Mouse (Mus musculus): Measurements from ENCODE around the gene Taf1d.
"Not testable (repeated sequence)": the region's sequence is repeated elsewhere in the genome, so short reads cannot be mapped to it uniquely, and the experiment has no call there.

Gene Taf1d

DNA sequence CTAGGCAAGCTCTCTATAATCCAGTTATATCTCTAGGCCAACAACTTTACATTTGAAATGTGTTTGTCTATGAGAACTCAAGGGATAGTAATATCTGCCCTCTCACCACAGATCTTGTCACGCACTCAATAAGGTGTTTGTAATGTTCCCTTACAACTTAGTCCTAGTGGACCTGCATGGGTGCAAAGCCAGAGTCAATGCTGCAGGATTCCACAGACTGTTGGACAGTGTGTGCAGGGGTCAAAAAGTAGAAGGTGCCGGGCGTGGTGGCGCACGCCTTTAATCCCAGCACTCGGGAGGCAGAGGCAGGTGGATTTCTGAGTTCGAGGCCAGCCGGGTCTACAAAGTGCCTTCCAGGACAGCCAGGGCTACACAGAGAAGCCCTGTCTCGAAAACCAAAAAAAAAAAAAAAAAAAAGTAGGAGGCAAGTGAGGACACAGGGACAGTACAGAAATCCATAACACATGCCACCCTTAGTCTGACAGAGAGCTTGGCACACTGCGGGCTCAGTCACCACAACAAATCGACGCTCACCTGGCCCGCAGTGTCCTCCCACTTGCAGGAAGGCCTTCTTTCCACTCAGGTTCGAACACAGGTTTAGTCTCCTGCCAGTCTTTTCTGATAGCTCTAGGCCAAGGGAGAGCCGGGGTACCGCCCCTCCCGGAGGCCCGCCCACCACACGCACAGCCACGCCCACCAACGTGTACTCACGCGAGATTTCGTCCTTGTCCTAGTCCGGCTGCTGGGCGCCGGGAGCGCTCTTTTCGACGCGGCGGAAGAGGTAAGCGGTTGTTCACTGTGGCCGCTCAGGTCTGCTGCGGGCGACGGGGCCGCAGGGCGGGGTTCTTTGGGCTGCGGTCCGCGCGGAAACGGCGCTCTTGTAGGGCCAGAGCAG is at the start of gene Taf1d:
Taf1d (plus strand) TSS at position 712 of the 895 bp plus-strand sequence.
- ATAC-seq (ENCODE audit: insufficient number of reproducible peaks, low FRiP score, low TSS enrichment), result peak; percentile 94

DNA sequence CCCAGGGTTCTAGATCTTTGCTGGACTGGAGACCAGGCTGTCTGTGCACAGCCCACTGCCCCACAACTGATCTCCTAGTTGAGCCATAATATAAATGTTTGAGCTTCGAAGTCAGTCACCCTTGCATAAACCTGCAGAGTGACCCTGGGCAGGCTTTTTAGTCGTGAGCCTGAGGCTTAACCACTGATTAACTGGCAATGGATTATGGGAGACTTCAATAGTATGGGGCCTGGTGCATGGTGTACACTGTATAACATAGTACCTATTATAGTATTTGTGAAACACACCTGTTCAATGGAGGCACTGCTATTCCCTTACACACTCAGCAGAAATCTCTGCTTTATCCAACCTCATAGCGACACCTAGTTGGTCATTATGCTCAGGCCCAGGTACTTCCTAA is 49.8 kb upstream of the Taf1d start:
- ATAC-seq (ENCODE audit: insufficient number of reproducible peaks, low FRiP score, low TSS enrichment), result no peak

DNA sequence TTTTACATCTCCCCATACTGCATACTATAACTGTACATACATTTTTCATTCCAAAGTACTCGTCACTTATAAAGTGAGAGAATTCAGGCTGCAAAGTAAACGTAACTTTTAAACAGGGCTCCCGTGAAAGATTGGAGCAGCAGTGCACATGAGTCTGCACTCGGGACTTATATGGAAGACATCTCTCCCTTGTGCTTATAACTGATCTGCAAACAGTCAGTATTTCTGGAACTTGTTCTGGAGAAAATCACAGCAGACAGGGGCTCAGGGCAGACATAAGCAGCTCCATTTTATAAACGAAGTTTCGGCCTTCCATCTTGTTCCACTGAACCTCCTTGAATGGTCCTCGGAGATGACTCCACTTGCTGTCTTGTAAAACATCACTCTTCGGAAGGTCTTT is 44.0 kb upstream of the Taf1d start:
- no peak for ATAC-seq (ENCODE audit: insufficient number of reproducible peaks, low FRiP score, low TSS enrichment)

DNA sequence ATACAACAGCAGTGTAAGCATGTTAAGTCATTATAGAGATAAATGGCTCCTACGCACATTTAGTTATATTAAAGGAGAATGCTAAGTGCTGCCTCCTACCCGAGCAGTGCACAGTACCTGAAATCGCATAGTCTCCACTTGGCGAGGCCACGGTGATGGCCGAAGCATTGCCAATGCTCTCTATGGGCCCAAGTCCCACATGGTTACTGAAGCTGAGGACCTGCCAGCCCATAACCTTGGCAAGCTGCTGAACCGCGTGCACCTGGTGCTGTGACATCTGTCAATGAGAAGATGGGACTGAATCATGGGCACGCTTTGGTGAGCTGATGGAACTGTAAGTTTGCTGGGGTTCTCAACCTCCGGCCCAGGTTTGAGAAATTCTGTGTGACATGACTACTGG is 42.5 kb upstream of the Taf1d start:
- ATAC-seq (ENCODE audit: insufficient number of reproducible peaks, low FRiP score, low TSS enrichment), result peak; percentile 78; the same call in 1 of the 2 replicates

DNA sequence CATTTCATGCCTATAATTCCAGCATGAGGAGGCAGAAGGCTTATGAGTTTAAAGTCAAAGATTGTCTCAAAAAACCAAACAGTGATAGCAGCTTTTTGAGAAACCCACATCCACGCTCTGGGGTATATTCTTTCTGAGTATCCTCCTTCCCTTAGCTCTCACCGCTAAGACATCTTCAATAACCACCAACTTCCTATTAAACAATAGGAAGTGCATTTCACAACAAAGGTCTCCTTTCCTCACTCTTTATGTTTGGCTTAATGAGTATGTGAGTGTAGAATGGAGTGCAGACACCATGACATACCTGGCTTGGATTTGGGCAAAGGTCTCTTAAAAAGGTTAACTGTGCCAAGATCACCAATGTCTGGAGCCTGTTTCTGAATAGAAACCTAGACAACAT is 32.0 kb upstream of the Taf1d start:
- ATAC-seq (ENCODE audit: insufficient number of reproducible peaks, low FRiP score, low TSS enrichment), result no peak

DNA sequence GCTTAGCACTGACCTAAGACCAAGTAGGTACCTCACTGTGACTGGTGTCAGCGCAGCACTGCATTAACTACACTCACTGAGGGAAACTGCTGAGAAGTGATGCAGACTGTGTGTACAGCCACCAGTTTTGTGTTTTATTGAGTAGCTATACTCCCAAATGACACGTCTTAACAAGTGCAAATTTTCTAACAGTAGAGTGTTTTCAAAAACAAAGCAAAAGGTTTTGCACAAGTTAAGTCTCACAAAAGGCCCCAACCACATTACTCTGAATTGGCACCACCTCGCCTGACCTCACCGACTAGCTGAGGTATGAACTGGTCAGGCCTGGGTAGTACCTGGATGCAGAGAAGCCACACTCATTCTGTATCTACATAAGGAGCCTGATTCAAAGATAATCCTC is 29.2 kb upstream of the Taf1d start:
- no peak for ATAC-seq (ENCODE audit: insufficient number of reproducible peaks, low FRiP score, low TSS enrichment)

DNA sequence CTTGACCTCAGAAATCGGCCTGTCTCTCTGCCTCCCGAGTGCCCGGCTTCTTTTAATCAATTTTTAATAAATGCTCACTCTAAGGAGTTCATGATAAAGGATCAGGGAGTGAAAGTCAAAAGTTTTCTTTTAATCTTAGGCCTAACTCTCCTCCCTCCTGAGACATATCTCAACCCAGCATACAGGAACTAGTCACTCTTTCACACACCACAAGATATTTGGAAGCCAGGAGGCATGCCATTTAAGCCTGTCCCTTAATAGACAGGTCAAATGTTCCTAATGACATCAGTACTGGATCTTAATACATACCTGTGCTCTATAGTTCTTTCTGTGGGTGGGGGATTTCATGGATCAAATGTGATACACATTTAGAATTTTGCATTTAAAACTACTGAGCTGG is 27.7 kb upstream of the Taf1d start:
- no peak for ATAC-seq (ENCODE audit: insufficient number of reproducible peaks, low FRiP score, low TSS enrichment)

DNA sequence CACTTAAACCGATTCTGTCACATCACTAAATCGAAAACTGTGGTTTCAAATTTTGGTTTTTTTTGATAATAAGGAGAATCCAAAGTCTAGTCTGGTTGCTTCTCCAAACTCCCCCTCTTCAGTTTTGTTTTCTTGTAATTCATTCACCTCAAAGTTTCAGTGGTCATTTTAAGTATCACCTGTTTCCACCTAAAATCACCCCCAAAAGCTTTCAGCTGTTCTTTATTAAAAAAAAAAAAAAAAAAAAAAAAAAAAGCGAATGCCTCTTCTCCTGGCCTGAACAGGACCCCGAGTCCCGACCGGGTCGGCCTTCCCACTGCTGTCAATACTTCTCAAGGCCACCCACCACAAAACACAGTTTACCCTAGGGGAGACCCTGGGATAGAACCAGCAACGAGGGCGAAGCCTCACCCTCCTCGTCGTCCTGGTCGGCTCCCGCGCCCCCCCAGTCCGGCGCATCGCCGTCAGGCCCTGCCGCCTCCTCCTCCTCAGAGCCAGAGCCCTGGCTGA is 26.8 kb upstream of the Taf1d start:
- ATAC-seq (ENCODE audit: insufficient number of reproducible peaks, low FRiP score, low TSS enrichment), result no peak

DNA sequence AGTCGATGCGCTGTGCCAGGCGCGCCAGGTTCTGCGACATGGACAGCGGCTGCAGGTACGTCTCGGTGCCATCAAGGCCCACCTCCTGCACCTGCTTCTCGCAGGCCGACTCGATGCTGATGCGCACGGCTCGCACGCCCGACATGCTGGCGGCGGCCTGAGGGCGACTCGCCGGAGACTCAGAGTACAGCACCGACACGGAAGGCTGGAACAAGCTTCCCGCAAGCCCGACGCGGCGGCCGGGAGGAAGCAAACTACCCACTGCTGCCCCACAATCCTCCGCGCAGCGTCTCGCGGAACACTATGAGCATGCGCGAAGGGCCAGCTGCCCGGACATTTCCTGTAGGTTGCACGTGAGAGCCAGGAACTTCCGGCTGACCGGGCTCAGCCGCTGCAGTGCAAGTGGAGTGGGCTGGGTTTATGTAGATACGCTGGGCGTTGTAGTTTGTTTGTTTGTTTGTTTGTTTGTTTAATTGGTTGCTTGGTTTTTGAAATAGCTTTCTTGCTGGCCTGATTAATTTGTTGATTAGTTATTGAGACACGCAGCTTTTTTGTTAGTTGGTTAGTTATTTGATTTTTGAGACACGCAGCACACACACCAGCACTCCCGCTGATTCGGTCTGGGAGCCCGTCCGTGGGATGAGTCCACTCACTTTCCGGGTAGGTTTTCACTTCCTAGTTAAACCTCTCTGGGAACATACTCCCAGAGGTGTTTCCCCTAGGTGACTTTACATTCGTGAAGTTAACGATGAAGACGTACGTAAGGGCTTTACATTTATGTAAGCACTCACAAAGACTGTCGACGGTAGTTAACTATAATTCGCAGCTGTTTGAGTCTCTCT is 26.1 kb upstream of the Taf1d start, which contains the start of gene Med17:
Med17 (minus strand) TSS at position 283 of the 842 bp plus-strand sequence.
- peak; percentile 94 for ATAC-seq (ENCODE audit: insufficient number of reproducible peaks, low FRiP score, low TSS enrichment)

DNA sequence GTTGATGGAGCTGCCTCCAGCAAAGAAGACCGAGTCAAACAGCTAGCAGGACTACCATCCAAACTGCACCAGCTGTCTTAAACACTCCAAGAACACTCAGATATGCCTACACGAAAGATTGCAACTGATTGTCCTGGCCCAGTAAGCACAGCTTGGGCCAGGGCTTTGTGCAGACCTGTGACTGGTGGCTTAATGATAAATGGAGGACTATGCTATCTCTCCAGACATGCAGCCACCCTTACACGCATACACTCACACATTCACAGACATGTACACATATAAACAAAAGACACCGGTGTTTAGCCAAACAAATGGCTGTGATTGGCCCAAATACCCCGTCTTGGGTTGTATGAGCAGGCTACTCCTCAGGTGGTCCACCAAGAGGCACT is 25.5 kb upstream of the Taf1d start:
- ATAC-seq (ENCODE audit: insufficient number of reproducible peaks, low FRiP score, low TSS enrichment), result no peak

DNA sequence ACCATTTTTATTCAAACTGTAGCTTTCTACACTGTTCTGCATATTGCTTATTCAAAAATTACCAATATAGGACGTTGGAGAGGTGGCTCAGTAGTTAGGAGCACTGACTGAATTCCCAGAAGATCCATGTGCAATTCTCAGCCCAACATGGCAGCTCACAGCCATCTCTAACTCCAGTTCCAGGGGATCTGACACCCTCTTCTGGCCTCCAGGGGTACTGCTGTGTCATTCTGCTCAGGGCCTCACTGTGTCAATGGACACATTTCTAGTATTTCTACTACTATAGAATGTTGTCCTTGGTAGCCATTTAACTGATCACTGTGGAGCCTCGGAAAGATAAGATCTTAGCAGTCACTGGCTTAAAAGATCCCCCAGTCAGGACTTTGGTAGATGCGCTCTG is 20.6 kb upstream of the Taf1d start:
- ATAC-seq (ENCODE audit: insufficient number of reproducible peaks, low FRiP score, low TSS enrichment), result no peak

DNA sequence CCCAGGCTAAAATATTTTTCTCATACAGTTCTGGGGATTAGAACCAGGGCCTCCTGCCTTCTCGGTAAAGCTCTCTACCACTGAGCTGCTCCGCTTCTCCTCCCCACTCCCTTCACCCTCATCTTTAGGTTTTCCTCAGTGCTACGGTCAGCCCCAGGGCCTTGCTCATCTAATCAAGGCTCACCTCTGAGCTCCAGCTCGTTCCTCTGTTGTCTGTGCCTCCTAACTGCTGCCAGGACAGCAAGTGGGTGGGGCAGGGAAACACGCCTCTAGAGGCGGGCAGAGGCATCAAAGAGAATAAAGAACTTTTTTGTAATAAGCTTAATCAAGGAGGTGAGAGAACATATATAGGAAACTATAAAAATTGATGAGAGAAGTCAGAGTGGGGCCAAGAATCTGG is 18.2 kb upstream of the Taf1d start:
- no peak for ATAC-seq (ENCODE audit: insufficient number of reproducible peaks, low FRiP score, low TSS enrichment)

DNA sequence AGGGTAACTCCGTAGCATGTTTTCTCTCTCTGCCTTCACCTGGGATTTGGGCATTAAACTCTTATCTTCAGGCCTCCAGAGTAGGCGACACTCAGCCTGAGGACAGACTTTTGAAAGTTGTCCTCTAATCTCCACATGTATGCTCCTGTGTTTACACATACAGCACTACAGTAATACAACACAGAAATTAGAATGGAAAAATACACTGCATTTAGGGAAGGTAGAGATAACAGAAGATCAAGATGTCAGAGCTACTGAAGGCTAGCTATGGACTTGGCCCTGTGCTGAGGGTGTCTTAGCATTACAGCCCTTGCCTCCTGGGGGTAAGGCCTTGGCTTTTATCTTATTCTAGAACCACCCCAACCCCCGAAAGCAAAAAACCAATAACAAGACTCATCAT is 17.6 kb upstream of the Taf1d start:
- no peak for ATAC-seq (ENCODE audit: insufficient number of reproducible peaks, low FRiP score, low TSS enrichment)

DNA sequence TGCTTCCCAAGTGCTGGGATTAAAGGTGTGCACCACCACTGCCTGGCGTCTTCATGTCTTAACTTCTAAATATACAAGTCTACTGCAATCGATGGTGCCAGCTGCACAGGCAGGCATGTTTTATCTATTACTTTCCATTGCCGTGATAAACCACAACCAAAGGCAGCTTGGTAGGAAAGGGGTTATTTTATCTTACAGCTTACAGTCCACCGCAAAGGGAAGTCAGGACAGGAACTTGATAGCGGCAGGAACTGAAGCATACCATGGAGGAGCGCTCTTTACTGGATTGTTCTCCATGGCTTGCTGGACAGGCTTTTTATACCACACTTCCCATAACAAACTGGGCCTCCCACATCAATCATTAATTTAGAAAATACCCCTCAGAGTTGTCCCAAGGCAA is 16.8 kb upstream of the Taf1d start:
- ATAC-seq (ENCODE audit: insufficient number of reproducible peaks, low FRiP score, low TSS enrichment), result no peak

DNA sequence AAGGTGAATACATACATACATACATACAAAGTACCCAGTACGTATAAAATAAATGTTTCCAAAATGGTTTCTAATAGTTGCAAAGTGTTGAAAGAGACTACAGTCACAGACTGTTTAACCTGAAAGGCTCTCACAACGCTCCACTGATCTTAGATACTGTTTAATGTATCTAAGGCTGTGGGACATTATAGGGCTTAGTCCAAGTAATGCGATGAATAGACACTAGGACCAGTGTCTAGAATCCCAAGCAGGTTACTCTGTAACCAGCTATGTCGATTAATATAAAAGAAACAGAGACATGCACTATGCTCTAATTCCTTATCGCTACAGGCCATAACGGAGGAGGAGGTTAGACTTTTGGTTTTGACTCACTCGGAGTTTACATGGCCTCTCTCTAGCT is 8.9 kb upstream of the Taf1d start:
- ATAC-seq (ENCODE audit: insufficient number of reproducible peaks, low FRiP score, low TSS enrichment), result no peak

DNA sequence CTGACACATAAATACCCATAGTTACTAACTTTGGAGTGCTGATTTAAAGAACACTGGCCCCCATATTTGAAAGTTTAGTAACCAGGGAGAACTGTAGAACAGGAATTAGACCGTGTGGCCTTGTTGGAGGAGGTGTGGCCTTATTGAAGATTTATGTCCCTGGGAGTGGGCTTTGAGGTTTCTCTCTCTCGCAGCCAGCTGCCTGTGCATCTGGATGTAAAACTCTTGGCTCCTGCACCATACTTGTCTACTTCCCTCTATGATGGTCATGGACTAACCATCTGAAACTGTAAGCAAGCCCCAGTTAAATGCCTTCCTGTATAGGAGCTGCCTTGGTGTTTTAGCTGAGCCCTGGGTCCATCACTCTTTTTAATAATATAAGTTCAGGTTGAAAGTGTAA is 7.6 kb upstream of the Taf1d start:
- no peak for ATAC-seq (ENCODE audit: insufficient number of reproducible peaks, low FRiP score, low TSS enrichment)

DNA sequence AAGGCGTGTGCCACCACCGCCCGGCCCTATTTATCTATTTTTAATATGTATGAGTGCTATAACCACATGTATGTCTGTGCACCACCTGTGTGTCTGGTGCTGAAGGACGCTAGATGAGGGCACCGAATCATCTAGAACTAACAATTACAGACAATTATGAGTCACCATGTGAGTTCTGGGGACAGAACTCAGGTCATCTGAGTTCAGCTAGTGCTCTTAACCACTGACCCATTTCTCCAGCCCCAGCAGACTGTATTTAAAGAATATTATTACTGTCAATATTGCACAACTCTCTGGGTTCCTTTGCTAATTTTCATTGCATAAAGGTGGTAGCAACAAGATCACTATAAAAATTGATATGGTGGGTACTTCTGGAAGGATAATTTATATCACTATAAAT is 6.0 kb upstream of the Taf1d start:
- ATAC-seq (ENCODE audit: insufficient number of reproducible peaks, low FRiP score, low TSS enrichment), result no peak

DNA sequence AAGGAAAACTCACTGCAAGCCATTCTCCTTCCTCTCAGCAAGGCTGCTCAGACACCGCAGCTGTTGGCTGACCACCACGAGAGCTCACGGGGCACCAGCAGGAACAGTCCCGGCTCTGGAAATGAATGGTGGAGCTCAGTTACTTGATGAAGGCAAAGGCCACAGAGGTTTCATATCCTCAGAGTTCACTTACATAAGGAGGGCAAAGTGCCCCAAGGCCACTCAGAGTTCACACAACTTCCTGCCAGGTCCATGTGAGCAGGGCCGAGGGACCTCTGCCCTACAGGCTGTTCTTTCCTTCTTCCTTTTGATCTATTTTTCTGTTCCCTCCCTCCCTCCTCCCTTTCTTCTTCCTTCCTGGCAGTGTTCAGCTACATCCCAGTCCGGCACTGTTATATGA is 4.6 kb upstream of the Taf1d start:
- ATAC-seq (ENCODE audit: insufficient number of reproducible peaks, low FRiP score, low TSS enrichment), result no peak

DNA sequence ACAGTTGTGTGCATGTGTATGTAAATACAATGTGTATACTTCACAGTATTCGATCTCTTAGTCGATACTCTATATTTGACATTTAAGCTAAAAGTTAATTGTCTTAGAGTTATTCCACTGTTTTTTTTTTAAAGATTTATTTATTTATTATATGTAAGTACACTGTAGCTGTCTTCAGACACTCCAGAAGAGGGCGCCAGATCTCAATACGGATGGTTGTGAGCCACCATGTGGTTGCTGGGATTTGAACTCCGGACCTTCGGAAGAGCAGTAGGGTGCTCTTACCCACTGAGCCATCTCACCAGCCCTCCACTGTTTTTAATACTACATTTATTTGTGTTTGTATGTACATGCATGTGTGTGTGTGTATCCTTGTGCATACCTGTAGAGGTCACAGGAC is 4.0 kb upstream of the Taf1d start:
- ATAC-seq (ENCODE audit: insufficient number of reproducible peaks, low FRiP score, low TSS enrichment), result not testable (repeated sequence)

DNA sequence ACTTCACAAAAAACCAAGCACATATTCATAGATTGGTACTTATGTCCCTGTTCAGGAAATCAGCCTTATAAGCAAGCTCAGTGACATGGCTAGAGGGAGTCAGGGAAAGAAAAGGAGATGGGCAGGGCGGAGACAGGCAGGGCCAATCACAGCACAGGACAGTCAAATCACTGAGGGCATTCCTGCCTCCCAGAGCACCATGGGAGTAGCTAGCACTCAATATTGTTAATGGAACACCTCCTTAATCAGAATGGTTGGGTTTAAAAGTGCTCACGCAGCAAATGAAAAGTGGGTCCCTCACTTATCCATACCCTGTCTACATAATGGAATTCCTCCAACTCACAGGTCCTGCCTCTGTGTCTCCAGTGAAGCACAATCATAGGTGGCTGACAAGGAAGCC is 3.1 kb upstream of the Taf1d start:
- ATAC-seq (ENCODE audit: insufficient number of reproducible peaks, low FRiP score, low TSS enrichment), result no peak

DNA sequence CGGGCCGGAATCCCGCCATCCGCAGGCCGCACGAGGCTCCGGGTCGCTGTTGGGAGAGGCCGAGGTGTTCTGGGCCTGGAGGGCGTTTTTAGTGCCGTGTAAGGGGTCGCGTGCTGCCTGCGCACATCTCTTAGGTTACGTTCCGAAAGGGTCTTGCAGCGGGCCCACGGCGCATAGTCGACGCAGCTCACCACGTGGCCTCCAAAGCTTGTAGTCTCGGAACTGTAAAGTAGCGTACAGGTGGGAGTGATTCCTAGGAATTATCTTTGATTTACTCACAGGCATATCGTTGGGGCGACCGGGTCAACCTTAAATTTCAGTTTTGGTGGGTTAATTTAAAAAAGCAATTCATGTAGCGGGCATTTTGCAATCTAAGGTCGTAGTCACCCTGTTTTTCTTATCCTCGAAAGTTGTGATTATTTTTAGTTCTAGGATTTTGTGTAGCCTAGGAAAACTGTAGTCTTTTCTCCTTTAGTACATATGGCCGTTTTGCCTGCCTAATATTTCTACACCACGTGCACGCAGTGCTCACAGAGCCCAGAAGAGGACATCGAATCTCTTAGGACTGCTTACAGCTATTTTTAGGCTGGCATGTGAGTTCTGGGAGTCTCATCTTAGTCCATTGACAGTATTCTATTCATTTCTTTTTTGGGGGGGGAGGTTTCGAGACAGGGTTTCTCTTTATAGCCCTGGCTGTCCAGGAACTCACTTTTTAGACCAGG is 545 bp downstream of the Taf1d start, which contains the start of gene 4931406C07Rik:
4931406C07Rik (minus strand) TSS at position 51 of the 722 bp plus-strand sequence.
- ATAC-seq (ENCODE audit: insufficient number of reproducible peaks, low FRiP score, low TSS enrichment), result no peak; the same call in 1 of the 2 replicates

All from cerebellum, adult (tissue).